Mouse (Mus musculus): ENCODE results near the gene Pabpc6.

The Pabpc6 gene

DNA sequence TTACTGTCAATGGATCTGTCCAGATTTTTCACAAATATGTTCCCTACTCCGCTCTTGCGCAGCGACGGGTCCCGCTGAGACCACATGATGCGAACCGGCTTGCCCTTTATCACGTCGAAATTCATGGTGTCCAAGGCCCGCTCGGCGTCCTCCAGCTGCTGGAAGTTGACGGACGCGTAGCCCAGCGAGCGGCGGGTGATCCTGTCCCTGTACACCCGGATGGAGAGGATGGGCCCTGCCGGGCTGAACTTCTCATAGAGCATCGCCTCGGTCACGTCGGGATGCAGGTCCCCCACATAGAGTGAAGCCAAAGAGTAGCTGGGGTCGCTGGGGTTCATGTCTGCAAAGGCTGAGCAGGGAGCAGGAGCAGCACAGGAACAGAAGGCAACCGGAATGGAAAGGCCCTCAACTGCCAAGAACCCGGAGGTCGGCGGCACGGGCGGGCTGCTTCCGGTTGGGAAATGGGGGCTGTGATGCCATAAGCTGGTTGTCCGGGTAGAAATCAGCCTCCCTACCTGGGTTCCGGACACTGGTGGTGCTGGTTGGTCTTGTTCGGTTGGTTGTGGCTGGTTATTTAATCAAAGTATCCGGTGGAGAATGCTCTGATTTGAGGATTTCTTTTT, at the start of gene Pabpc6:
Gene Pabpc6 (minus strand): TSS at position 435 of the 623 bp plus-strand sequence.
- DNase-seq (ENCODE audit: low spot score): no peak

DNA sequence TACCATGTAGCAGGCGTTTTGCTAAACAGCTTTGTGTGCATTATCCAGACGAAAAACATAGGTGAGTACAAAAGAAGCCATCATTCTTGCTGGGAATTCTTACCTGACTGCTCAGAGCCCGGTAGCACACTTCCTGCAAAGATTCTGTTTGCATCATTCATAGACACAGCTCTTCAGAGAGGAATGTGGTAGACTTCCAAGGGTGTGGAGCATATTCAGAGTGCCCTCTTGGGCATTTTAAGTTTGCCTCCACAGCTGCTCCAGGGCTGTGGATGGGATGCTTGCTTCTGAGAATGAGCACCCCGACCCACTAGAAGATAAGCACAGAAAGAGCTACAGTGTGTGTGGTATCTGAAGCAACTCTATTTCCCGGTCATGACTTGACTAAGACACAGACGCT, 41.4 kb upstream of the Pabpc6 start:
- no peak for DNase-seq (ENCODE audit: low spot score)

DNA sequence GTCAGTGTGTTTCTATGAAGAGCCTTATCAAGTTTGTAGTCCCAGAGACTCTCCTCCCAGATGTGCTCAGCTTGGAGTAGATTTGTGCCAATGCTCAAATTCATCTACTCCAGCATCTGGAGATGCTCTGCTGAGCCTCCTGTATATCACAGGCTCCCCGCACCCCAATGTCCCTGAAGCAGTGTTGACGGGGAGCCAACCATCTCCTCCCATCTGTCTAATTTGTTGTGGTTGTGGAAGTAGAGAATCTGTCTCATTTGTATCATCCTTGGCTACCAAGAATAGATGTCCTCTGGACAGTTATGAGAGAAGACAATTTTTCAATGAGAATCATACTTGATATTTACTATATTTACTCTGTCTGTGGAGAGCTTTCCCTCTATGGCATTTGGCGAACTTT, 39.4 kb upstream of the Pabpc6 start:
- no peak for DNase-seq (ENCODE audit: low spot score)

DNA sequence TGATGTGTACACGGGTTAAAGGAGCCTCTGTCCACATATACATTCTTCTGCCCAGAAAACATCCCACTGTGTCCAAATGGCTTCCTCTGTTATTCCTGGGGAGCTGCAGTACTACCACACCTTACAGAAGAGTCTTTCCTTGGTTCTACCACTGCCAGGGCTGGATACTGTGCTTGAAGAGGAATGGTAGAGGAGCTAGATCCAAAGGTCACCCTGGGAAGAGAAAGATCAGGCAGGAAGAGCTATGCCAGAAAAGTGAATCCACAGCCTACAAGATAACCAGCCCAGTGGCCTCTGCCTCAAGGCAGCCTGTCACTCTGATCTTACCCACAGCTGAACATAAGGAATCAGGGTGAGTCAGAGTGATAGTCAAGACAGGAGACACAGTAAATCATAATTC, 37.8 kb upstream of the Pabpc6 start:
- DNase-seq (ENCODE audit: low spot score): no peak

DNA sequence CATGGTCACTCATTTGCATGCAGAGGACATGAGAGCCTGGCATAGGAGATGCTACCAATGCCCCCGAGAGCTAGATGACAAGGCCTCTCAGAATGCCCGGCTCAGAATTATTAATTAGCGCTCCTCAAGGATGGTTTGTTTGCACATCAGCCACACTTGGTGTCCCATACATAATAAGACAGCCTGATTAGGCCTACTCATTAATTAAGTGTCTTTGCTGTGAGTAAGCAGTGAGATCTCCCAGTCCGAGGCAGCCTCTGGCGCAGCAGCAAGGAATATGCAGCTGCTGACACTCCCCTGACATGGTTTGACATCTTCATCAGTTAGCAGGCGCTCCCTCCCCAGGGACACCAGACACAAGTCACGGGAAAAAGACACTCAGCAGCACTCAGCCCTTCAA, 28.2 kb upstream of the Pabpc6 start:
- no peak for DNase-seq (ENCODE audit: low spot score)

DNA sequence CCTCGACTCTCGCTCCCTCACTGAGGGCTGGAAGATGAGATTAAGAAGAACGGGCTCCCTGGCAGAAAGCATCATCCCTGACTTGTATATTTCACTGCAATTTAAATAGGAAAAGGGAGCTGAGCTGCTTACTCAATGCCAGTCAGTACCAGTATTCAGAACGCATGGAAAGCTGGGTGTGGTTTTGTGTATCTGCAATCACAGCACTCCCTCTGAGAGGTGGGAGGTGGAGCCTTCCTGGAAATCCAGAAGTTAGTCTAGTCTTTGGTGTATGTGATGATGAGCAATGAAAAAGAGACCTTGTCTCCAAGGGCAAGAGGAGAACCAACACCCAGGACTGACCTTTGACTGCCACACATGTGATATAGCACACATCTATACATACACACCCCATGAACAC, 21.7 kb upstream of the Pabpc6 start:
- DNase-seq (ENCODE audit: low spot score): no peak

DNA sequence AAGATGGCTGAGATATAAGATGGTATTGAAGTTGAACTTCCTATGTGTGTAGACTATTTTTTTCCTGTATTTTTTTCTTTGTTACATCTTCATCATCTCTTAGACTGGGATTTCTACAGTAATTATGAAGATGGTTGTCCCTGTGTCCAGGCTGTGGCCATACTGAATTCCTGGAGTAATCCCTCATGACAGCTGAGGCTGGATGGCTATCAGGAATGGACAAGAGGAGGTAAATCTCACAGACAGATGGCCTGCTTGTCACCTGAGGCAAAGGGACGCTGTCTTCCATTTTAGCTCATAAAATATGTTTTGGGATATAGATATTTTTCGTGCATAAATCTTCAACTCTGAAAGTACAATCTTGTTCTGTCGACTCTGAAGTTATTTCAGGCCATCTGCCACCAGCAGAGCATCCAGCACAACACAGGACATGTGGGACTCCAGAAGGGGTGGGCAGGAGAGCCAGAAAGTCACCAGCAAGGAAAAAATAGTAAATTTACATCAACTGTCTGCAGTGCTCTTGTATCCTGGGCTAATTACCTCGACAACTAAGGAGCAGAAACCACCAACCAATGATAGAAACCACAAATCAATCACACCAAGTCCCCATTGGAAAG, 14.1 kb upstream of the Pabpc6 start:
- DNase-seq (ENCODE audit: low spot score): no peak

DNA sequence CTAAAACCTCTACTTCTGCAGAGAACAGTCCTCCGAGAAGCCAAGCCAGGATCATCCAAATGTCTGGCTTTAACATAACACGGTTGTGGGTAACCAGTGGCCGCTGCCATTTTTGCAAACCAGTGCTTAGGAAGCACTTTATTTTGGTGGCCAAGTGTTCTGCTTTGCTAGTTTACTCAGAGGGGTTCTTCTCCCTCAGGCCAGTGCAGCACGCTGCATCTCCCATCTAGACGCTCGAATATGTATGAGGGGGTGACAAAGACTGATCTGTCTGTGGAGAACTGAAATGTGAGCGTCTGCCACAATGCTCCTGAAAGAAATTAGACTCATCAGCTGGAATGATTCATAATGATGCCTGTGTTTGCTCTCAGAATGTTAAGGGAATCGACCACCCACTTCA, 11.2 kb upstream of the Pabpc6 start:
- no peak for DNase-seq (ENCODE audit: low spot score)

DNA sequence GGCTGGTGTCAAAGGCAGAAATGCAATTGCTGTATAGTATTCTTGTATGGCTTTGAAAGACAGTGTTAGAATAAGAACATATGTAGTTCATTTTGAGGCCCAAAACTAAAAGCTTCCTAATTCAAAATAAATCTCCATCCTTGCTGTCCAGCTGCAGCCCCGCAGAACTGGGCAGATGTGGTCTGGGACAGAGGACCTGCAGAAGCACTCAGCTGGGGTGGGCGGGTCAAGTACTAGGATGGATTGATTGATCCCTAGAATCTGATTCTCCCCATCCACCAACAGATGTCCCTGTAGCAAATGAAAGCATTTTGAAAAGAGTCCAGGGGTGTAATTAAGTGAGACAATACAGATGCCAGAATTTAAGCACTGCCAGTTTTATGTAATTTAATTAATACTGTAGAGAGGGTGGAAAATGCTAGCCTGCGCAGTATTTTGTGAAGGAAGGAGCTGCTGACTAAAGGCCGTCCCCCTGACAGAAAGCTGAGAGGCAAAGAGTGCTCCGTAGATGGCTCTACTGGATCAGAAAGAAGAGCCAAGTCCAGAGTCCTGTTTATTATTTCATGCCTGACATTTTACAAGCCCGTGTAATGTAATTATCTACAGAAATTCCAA, 5.8 kb upstream of the Pabpc6 start:
- no peak for DNase-seq (ENCODE audit: low spot score)

DNA sequence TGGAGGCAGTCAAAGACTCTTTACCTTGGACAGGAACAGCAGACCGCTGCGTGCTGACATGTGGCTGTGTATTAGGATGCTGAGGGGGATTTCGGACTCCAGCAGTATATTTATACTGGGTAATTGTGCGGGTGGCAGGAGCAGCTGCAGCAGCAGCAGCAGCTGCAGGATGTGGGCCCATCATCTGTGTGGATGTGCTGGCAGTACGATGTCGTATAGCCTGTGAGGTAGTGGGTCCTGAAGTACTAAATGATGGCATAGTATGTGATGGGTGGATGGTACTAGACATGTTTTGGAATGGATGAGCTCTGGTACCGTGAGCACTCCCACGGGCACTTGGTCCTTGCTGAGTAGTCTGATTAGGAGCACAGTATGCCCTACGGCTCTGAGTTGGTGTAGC, 1.6 kb downstream of the Pabpc6 start:
- DNase-seq (ENCODE audit: low spot score): no peak

DNA sequence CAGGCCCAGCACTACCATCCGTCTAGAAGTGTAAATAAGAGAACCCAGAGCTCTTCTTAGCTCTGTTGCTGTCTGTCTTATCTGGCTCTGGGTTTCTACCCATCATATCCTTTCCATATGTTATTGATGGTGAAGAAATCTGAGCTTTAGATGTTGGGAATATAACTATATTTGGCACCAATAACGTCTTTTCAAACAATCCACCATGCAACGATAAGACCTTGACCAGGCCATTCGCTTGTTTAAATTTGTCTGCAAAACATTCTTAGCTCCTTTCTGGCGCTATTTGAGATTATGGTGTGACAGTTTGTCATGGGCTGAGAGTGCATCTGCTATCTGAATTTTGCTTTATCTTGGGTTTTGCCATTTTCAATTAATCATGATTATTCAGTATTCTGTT, 10.9 kb downstream of the Pabpc6 start:
- no peak for DNase-seq (ENCODE audit: low spot score)

DNA sequence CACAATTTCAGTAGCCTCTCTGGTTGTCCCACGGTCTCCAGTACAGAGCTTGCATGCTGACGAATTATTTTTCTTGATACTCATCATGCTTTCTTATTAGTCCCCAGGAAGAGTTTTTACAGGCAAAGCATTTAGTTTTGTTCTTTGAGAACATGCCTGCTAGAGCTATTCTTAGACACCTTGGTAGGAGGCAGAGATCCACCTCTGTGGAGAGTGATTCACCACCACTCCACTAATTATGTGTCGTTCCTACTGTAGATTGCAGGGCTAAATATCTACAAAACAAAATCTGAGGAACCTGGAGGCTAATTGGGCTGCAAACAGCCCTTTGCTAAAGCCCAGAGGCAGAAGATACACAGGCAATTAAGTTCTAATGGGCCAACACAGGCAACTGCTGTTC, 15.4 kb downstream of the Pabpc6 start:
- DNase-seq (ENCODE audit: low spot score): no peak

DNA sequence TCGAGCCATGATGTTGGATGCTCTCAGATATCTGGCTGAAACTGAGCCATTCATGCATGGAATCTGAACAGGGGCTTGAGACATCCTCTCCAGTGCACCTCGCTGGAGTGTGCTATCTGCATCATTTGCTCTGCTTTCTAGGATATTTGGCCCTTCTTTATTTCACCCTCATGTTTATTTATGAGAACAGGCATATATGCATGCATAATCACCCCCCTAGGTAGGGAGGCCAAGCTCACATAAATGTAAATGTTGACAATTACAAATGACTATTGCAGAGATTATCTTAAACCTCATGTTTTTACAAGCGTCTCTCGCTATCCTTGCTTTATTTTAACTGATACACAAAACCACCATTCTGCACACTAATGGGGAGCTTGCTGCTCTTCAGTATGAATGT, 21.9 kb downstream of the Pabpc6 start:
- no peak for DNase-seq (ENCODE audit: low spot score)

DNA sequence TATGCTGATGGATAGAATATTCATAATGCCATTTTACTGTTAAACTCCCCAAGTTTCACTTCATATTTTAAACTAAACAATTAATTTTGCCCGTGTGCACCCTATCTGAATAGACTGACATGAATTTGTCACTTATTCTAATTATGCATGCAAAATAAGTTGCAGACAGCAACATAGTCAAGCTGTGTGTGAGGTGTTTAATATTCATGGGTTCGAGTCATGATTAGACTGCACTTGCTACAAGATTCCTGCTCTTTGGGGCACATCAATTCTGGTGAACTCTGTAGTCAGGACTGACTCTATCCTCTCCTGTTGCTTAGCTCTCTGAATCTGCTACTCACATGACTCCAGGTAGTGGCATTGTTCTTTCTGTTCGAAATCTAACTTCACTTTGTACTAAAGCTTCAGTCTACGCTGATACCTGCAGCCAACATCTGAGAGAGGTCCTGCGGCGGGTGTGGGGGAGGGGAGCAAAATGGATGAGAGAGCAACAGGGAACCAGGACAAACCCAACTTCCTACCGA, 25.8 kb downstream of the Pabpc6 start:
- DNase-seq (ENCODE audit: low spot score): no peak

DNA sequence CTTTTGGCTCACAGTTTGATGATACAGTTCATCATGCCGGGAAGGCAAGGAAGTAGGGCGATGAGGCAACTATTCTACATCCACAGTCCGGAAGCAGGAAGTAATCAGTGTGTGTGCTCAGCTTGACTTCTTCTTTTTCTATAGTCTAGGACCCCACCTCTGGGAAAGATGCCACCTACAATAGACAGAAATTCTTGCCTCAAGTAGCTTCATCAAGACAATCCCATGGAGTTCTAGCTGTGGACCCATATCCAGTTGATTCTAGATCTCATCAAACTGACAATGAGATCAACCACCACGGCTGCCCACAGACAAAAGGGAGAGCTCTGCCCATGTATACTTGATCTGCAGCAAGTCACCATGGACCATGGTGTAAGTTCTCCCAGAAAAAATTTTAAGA, 32.5 kb downstream of the Pabpc6 start:
- DNase-seq (ENCODE audit: low spot score): no peak

DNA sequence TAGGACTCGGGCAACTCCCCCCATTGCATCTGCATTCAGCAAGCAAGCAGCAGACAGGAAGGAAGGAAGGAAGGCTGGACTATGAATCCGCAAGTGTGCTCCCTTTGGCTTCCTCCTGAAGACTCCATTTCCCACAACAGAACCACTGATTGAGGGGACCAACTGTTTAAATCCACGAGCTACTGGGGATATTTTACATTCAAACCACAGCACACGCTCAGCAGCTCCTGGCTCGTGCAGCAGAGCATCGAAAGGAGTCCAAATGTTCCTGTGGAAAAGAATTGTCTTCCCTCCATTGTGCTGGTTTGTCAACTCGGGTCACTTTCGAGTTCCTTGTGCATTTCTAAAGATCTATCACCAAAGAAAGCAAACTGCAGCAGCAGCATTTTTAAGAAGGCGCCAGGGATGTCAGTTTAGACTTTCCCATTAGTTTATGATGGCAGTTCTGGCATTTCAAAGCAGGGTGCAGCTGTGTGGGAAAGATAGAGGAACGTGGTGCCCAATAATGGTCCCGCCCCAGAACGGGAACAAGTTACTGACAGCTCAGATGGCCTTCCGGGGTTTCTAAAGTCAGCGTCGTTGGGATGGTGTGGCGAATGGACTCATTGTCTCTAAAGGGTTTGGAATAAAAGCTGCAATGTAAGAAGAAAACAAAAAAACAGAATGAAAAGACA, 36.8 kb downstream of the Pabpc6 start:
- DNase-seq (ENCODE audit: low spot score): no peak

DNA sequence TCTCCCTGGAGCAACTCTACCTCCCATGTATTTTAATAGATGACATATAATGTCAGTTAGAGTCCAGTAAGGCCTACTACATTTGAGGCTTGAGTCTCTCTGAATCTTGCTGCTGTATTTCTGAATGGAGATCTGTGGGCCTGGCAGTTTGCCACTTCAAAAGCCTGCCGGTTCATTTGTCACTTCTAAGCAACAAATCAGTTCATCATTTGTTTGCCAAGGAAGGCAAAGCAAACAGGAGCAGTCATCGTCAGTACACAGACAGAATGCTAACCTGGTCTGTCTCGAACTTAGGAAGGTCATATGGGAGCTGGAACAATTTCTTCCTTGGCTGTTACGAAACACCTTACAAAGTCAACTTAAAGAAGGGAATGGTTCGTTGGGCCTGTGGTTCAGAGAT, 37.4 kb downstream of the Pabpc6 start:
- DNase-seq (ENCODE audit: low spot score): no peak

DNA sequence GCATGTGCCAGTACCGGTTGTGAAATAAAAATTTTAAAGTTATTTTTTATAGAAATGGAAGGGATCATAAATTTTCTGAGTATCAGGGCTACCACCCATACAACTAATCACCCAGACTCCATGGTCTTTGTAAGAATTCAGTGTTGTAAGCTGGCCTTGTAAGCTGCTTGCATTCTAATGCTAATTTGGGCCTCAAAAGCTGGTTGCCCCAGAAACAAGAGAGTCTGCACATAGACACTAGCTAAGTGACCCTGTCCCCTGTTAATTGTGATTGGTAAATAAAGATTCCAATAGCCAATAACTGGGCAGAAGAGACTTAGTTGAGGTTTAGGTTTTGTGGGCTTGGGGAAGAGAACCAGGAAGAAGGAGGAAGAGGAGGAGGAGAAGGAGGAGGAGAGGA, 38.4 kb downstream of the Pabpc6 start:
- DNase-seq (ENCODE audit: low spot score): no peak

DNA sequence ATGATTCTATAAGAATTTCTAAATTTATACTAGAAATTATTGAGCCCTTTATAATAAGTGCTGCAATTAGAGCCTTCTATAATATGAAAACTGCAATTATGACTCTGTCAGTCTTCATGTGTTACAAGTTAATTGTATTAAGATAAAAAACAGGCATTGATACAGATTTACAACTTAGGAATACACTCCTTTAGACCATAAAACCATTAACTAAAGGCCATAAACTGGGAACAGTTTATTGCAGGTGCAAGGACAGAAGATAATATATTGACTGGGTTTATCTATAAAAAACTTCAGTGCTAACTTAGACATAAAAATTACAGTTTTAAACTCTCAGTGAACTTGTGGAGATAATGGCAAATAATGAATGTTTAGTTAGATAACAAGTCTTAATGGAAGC, 42.5 kb downstream of the Pabpc6 start:
- no peak for DNase-seq (ENCODE audit: low spot score)
